Mouse (Mus musculus) erythroblast, embryonic 14.5 days (primary cell): ENCODE data around the gene Gm10842. TPM values are rescaled to one million over a fixed set of nuclear protein-coding genes. Genes with fewer than 3 reads are reported as not detected.

ENCODE experiments used
- H3K27me3 ChIP-seq: 2 replicates; pipeline ENCODE4 v1.6.1; 2012; ENCODE audit warnings: inconsistent platforms; ENCODE audit not compliant: control insufficient read depth
- H3K36me3 ChIP-seq: 2 replicates; pipeline ENCODE4 v1.6.1; 2012; ENCODE audit warnings: mild to moderate bottlenecking, inconsistent platforms; ENCODE audit not compliant: control insufficient read depth
- H3K4me1 ChIP-seq: 2 replicates; pipeline ENCODE4 v1.6.1; 2012; ENCODE audit warnings: inconsistent platforms; ENCODE audit not compliant: control insufficient read depth
- H3K4me3 ChIP-seq: replicated peaks from 2 replicates; pipeline ENCODE3; 2012; ENCODE audit warnings: moderate library complexity, mild to moderate bottlenecking, inconsistent platforms
- H3K9me3 ChIP-seq: 2 replicates; pipeline ENCODE4 v1.6.1; 2012; ENCODE audit warnings: low read length, inconsistent platforms, mixed read lengths; ENCODE audit not compliant: control insufficient read depth
- GATA1 ChIP-seq: IDR thresholded peaks from 2 replicates; pipeline ENCODE4 v1.6.1; 2012; ENCODE audit warnings: low read length, inconsistent platforms, mixed read lengths
- TAL1 ChIP-seq: IDR thresholded peaks from 3 replicates; pipeline ENCODE4 v1.6.1; 2012; ENCODE audit warnings: low read length, inconsistent platforms, mixed read lengths
- polyA plus RNA-seq: library from polyadenylated mRNA; stranded (reverse); fragments of >175 nt; gene quantifications from 2 replicates; pipeline ENCODE4 v1.2.3, GENCODE M21; 2012

Gene Gm10842
- polyA plus RNA-seq, 1 experiment: not detected

- Histone ChIP-seq H3K4me3 (peak overlapping the region; percentile 86), H3K36me3 (peaks cover 61% of the 10 kb centered on the region), H3K27me3 (no peaks in the 10 kb centered on the region), H3K4me1 (peaks cover 57% of the 10 kb centered on the region), H3K9me3 (no peaks in the 10 kb centered on the region)
- TF ChIP-seq TAL1: no peak
- no peak for TF ChIP-seq GATA1
Observed at GRCm38 (mm10) chr11:105182461-105182855, 35.8 kb downstream of the Gm10842 start.

GRCm38 (mm10) chr11:105184678-105185077, 38.0 kb downstream of the Gm10842 start:
- no peaks in the 10 kb centered on the region for H3K27me3 ChIP-seq
- no peak for TF ChIP-seq TAL1
- TF ChIP-seq GATA1: no peak
- peaks cover 55% of the 10 kb centered on the region for H3K4me1 ChIP-seq
- no peaks in the 10 kb centered on the region for H3K9me3 ChIP-seq
- no peak overlapping the region for H3K4me3 ChIP-seq
- H3K36me3 ChIP-seq: peaks cover 65% of the 10 kb centered on the region

GRCm38 (mm10) chr11:105192186-105192585, 45.5 kb downstream of the Gm10842 start:
- Histone ChIP-seq H3K4me3 (no peak overlapping the region), H3K9me3 (no peaks in the 10 kb centered on the region), H3K4me1 (peaks cover 33% of the 10 kb centered on the region), H3K27me3 (no peaks in the 10 kb centered on the region), H3K36me3 (peaks cover 82% of the 10 kb centered on the region)
- TF ChIP-seq TAL1 (no peak), GATA1 (no peak)

Other genes starting within 250 kb of the Gm10842 start
- gene Efcab3, start 83.3 kb upstream of the Gm10842 start, polyA plus RNA-seq: not detected in 2 replicates
- gene Mettl2, start 20.5 kb upstream of the Gm10842 start, polyA plus RNA-seq: 0.31 and 0.35 TPM in 2 replicates
- gene Tlk2, start 31.9 kb downstream of the Gm10842 start, polyA plus RNA-seq: 0.56 and 0.91 TPM in 2 replicates
- 0.01 and 0.03 TPM in 2 replicates for gene Mrc2, start 145.8 kb downstream of the Gm10842 start, polyA plus RNA-seq